Mouse (Mus musculus) brain, embryonic 14.5 days (tissue): Measurements from ENCODE around the gene Cnr2.

Source experiments
- CTCF ChIP-seq: fragments of 200-500 bp; IDR thresholded peaks from 2 replicates; pipeline ENCODE4 v1.5.1; 2012; ENCODE audit warnings: inconsistent platforms, mild to moderate bottlenecking, moderate library complexity, borderline replicate concordance; ENCODE audit not compliant: insufficient read depth, insufficient read length; ENCODE audit errors: extremely low read depth
- POLR2A ChIP-seq: fragments of 200-500 bp; IDR thresholded peaks from 2 replicates; pipeline ENCODE4 v1.6.1; 2012; ENCODE audit warnings: mild to moderate bottlenecking, inconsistent platforms, borderline replicate concordance; ENCODE audit not compliant: poor library complexity, insufficient read depth, insufficient read length, severe bottlenecking; ENCODE audit errors: extremely low read depth

DNA sequence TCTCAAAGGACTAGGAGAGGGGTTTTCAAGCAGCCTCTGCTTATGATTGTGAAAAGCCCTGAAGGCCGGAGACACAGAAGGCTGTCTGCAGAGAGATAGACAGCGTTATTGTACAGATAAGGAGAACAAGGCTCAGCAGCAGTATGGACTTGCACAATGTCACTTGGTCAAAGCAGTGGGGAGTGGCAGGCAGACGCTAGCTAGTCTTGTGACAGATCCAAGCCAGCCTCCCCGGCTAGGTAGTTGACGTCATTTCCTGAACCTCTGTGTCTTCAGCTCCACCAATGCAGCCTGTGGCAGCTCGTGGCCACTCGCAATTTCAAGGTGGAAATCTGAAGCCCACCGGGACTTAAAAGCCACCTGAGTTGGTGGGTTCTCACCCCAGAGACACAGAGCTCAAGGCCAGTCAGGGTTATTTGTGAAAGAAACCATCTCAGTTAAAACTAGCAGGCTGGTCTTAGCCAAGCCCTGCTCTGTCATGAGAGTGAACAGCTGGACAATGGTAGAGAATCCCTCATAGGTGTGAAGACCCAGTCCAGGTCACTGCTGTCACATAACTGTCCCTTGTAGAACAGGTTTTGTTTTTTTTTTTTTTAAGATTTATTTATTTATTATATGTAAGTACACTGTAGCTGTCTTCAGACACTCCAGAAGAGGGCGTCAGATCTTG lies 3.3 kb downstream of the Cnr2 start:
- no peak for TF ChIP-seq CTCF
- TF ChIP-seq POLR2A, result no peak
